Mouse (Mus musculus): Measurements from ENCODE around the gene Prkcb.

DNA sequence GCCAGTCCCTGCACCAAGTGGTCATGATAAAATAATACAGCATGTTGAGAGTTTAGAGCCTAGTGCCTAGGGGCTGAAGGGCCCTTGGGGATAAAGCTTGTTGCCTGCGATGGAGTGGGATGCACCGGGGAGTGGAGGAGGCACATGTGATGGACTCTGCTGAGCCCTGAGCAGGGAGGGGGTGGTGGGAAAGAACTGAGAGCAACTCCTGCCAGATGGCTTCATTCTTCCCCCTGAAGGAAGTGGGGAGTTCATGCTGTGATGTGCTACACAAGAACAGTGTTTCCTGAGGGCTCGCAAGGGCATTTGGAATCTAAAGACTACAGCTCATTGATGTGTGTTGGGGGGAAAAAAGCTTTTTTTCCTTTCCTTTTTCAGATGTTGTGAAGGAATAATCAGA lies 49.5 kb downstream of the Prkcb start:
- TF ChIP-seq CTCF (IDR thresholded peaks at IDR 0.05; ENCODE audit: low read depth, low read length) = no peak
- no peak for TF ChIP-seq EP300 (IDR thresholded peaks at IDR 0.05; ENCODE audit: insufficient read depth, low read depth, low read length)
